8 mouse cellular contexts compared by ENCODE assay signal in the genomic region with DNA sequence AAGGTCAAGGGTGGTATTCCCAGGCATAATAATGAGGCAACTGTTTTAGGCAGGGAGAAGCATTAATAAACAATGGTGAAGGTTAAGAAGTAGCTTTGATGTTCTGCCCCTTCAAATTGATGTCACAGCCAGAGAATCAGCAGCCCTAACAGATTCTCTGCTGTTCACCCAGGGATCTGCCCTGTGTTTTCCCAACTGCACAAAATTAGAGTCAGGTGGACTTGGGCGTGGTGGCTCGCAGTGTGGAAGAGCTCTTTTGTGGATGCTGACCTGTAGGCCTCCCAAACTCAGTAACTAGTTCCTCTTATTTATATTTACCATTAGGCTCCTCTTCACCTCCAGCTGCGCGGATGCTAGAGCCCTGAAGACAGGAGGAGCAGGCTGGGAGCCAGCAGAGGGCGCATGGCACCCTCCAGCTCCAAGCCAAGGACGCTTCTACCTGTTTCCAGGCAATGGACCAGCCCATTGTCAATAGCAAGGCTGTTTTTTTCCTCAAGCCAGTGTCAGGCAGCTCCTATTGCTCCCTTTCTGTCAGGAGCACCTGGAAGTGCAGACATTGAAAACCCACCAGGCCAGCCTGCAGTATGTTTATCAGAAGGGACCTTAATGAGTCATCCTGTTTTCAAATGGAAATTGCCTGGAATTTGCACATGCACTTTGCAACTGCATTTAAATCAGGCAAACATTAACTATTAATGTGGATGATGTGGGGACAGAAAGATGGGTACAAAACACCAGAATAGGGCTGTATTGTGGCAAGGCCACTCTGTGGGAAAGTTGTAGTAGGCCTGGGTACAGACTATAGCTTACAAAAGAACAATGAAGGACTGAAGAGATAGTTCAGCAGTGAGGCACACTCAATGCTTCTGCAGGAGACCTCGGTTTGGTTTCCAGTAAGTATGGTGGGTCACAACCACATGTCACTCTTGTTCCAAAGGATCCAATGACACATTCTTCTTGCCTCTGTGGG.
DNase-seq lines count a peak whose midpoint lies in the region; TF ChIP-seq lines count a peak whose summit lies in the region.

No protein-coding gene starts in this region.

- H3K27me3 ChIP-seq in ES-Bruce4 (ENCODE audit: control insufficient read depth, insufficient read depth, low read length, poor library complexity, severe bottlenecking) = no peaks in the 10 kb centered on the region

- peak overlapping the region; percentile 37; the same call in 1 of the 2 replicates for H3K27ac ChIP-seq in ES-Bruce4 (ENCODE audit: insufficient read depth, low read length)

- TF ChIP-seq EP300 in ES-Bruce4 (IDR thresholded peaks at IDR 0.05; ENCODE audit: insufficient read depth, low read depth, low read length) = 0 out of 2 replicates have a peak, but pooled peaks have one; percentile 12

- WGBS in lung, adult 2 months = 20% methylated on average over 7 of the region's 7 CpGs

- H3K9me3 ChIP-seq in ES-Bruce4 (replicated peaks; ENCODE audit: control insufficient read depth, insufficient read depth, low read length, poor library complexity, severe bottlenecking) = no peaks in the 10 kb centered on the region

- no peak overlapping the region for H3K9ac ChIP-seq in ES-Bruce4 (ENCODE audit: low read depth, poor library complexity, severe bottlenecking)

- peak; percentile 85 for TF ChIP-seq CTCF in ES-Bruce4 (IDR thresholded peaks at IDR 0.05; ENCODE audit: low read depth, low read length)
- TF ChIP-seq CTCF in lung, adult 2 months (IDR thresholded peaks at IDR 0.05; ENCODE audit: insufficient read depth, low read length) = peak; percentile 54

- no peaks in the 10 kb centered on the region for H3K36me3 ChIP-seq in ES-Bruce4 (ENCODE audit: control insufficient read depth, insufficient read depth, low read length, poor library complexity, severe bottlenecking)

- DNase-seq in A20 (ENCODE audit: low read depth, low spot score) = peak; percentile 73
- DNase-seq in cerebellum, adult 9-10 months = peak; percentile 5
- DNase-seq in frontal cortex, postnatal 14 days (ENCODE audit: low spot score in 2 of 2) = peak; percentile 10 to 22
- DNase-seq in kidney, postnatal 10 days = peak; percentile 69
- peak; percentile 17 for DNase-seq in lung, adult 2 months
- peak; percentile 33 for DNase-seq in ovary, postnatal 14 days (ENCODE audit: low spot score)
- no peak for DNase-seq in T-cell, adult 2 months (ENCODE audit: low spot score)

- H3K4me3 ChIP-seq in ES-Bruce4 (ENCODE audit: low read depth, low read length) = no peak overlapping the region
- no peak overlapping the region for H3K4me3 ChIP-seq in lung, adult 2 months (replicated peaks; ENCODE audit: extremely low read depth, low read depth, low read length)

- no peak for TF ChIP-seq POLR2A in ES-Bruce4 (IDR thresholded peaks at IDR 0.05; ENCODE audit: insufficient read depth, low read length)
- no peak for TF ChIP-seq POLR2A in lung, adult 2 months (IDR thresholded peaks at IDR 0.05; ENCODE audit: borderline replicate concordance, extremely low read depth, low read depth, low read length)

- H3K4me1 ChIP-seq in ES-Bruce4 (ENCODE audit: control insufficient read depth, insufficient read depth, low read length) = no peaks in the 10 kb centered on the region
- no peaks in the 10 kb centered on the region; the same call in 1 of the 2 replicates for H3K4me1 ChIP-seq in lung, adult 2 months (ENCODE audit: control insufficient read depth, insufficient read depth, low read length)
